Mouse (Mus musculus): ENCODE data around the gene 1700030J22Rik.

Gene 1700030J22Rik

GRCm38 (mm10) chr8:116978631-116979256 is at the start of gene 1700030J22Rik:
TSS of gene 1700030J22Rik (minus strand) at chr8:116978959.
- DNase-seq (ENCODE audit: low read depth, low spot score), result peak; percentile 99

- DNase-seq (ENCODE audit: low read depth, low spot score), result no peak
Observed at GRCm38 (mm10) chr8:117027601-117028000, 48.8 kb upstream of the 1700030J22Rik start.

- no peak for DNase-seq (ENCODE audit: low read depth, low spot score)
Observed at GRCm38 (mm10) chr8:117022297-117022993, 43.7 kb upstream of the 1700030J22Rik start.

- DNase-seq (ENCODE audit: low read depth, low spot score), result no peak
Observed at GRCm38 (mm10) chr8:117019323-117020275, 40.8 kb upstream of the 1700030J22Rik start.

- peak; percentile 42 for DNase-seq (ENCODE audit: low read depth, low spot score)
Observed at GRCm38 (mm10) chr8:117017896-117018295, 39.1 kb upstream of the 1700030J22Rik start.

GRCm38 (mm10) chr8:117017006-117017405 is 38.2 kb upstream of the 1700030J22Rik start:
- peak; percentile 95 for DNase-seq (ENCODE audit: low read depth, low spot score)

GRCm38 (mm10) chr8:117015670-117016069 is 36.9 kb upstream of the 1700030J22Rik start:
- peak; percentile 54 for DNase-seq (ENCODE audit: low read depth, low spot score)

- no peak for DNase-seq (ENCODE audit: low read depth, low spot score)
Observed at GRCm38 (mm10) chr8:117011366-117011765, 32.6 kb upstream of the 1700030J22Rik start.

GRCm38 (mm10) chr8:116994016-116994716 is 15.4 kb upstream of the 1700030J22Rik start:
- peak; percentile 28 for DNase-seq (ENCODE audit: low read depth, low spot score)

GRCm38 (mm10) chr8:116993095-116993867 is 14.5 kb upstream of the 1700030J22Rik start, which contains the start of gene Gcsh:
TSS of gene Gcsh (minus strand) at chr8:116993537.
- peak; percentile 100 for DNase-seq (ENCODE audit: low read depth, low spot score)

- DNase-seq (ENCODE audit: low read depth, low spot score), result no peak
Observed at GRCm38 (mm10) chr8:116992176-116992971, 13.6 kb upstream of the 1700030J22Rik start.

- no peak for DNase-seq (ENCODE audit: low read depth, low spot score)
Observed at GRCm38 (mm10) chr8:116991241-116991640, 12.5 kb upstream of the 1700030J22Rik start.

GRCm38 (mm10) chr8:116989842-116990241 is 11.1 kb upstream of the 1700030J22Rik start:
- peak; percentile 70 for DNase-seq (ENCODE audit: low read depth, low spot score)

GRCm38 (mm10) chr8:116980117-116980516 is 1.4 kb upstream of the 1700030J22Rik start:
- DNase-seq (ENCODE audit: low read depth, low spot score), result peak; percentile 82

GRCm38 (mm10) chr8:116978052-116978451 is 707 bp downstream of the 1700030J22Rik start:
- DNase-seq (ENCODE audit: low read depth, low spot score), result no peak

- DNase-seq (ENCODE audit: low read depth, low spot score), result no peak
Observed at GRCm38 (mm10) chr8:116975606-116976005, 3.2 kb downstream of the 1700030J22Rik start.

- DNase-seq (ENCODE audit: low read depth, low spot score), result peak; percentile 77
Observed at GRCm38 (mm10) chr8:116975066-116975465, 3.7 kb downstream of the 1700030J22Rik start.

- no peak for DNase-seq (ENCODE audit: low read depth, low spot score)
Observed at GRCm38 (mm10) chr8:116969531-116969930, 9.2 kb downstream of the 1700030J22Rik start.

GRCm38 (mm10) chr8:116954415-116954814 is 24.3 kb downstream of the 1700030J22Rik start:
- no peak for DNase-seq (ENCODE audit: low read depth, low spot score)

GRCm38 (mm10) chr8:116952428-116952827 is 26.3 kb downstream of the 1700030J22Rik start:
- DNase-seq (ENCODE audit: low read depth, low spot score), result no peak

Data from ES-CJ7 (cell line).